Mouse (Mus musculus) thymus, adult 18-20 months (tissue): ENCODE measurements around the gene Tmem246.
A peak's percentile ranks its signal among the peaks of the same experiment; 100 is the strongest.

Source experiments
- DNase-seq, 2 experiments: peaks; one replicate each; pipeline ENCODE4 v3.0.0; 2022; ENCODE audit warnings: mixed read lengths in 2 of 2

Gene Tmem246

GRCm38 (mm10) chr4:49572194-49572593, 25.5 kb downstream of the Tmem246 start:
- no peak for DNase-seq

GRCm38 (mm10) chr4:49567613-49568012, 30.1 kb downstream of the Tmem246 start:
- peak in 1 of 2 experiments; percentile 15 for DNase-seq

- DNase-seq: peak in 1 of 2 experiments; percentile 3
These were observed 37.5 kb downstream of the Tmem246 start for GRCm38 (mm10) chr4:49559915-49560772.

- no peak for DNase-seq
These were observed 39.5 kb downstream of the Tmem246 start for GRCm38 (mm10) chr4:49558181-49558580.

GRCm38 (mm10) chr4:49557375-49557774, 40.3 kb downstream of the Tmem246 start:
- DNase-seq: no peak

GRCm38 (mm10) chr4:49553380-49553779, 44.3 kb downstream of the Tmem246 start:
- no peak for DNase-seq

GRCm38 (mm10) chr4:49549383-49549782, 48.3 kb downstream of the Tmem246 start, which contains the start of gene Aldob:
Aldob (minus strand) TSS chr4:49549546.
- DNase-seq: no peak

- no peak for DNase-seq
These were observed 50.0 kb downstream of the Tmem246 start for GRCm38 (mm10) chr4:49547544-49548219.

GRCm38 (mm10) chr4:49546873-49547543, 50.7 kb downstream of the Tmem246 start:
- no peak for DNase-seq

- no peak for DNase-seq
These were observed 51.6 kb downstream of the Tmem246 start for GRCm38 (mm10) chr4:49546026-49546425.

- no peak for DNase-seq
These were observed 56.7 kb downstream of the Tmem246 start for GRCm38 (mm10) chr4:49540966-49541365.

- DNase-seq: no peak
These were observed 58.0 kb downstream of the Tmem246 start for GRCm38 (mm10) chr4:49539665-49540064.

GRCm38 (mm10) chr4:49536671-49537070, 61.0 kb downstream of the Tmem246 start:
- no peak for DNase-seq

GRCm38 (mm10) chr4:49535675-49536294, 61.9 kb downstream of the Tmem246 start:
- no peak for DNase-seq

GRCm38 (mm10) chr4:49535036-49535435, 62.6 kb downstream of the Tmem246 start:
- no peak for DNase-seq
